Mouse (Mus musculus): ENCODE data around the gene Lrpprc. TPM values are rescaled to one million over a fixed set of nuclear protein-coding genes. Genes with fewer than 3 reads are reported as not detected.

Gene Lrpprc
- polyA plus RNA-seq, 1 experiment from 2014 or later: 15.3 TPM

GRCm38 (mm10) chr17:84778477-84778978 is 12.1 kb downstream of the Lrpprc start:
- no peak overlapping the region for H3K4me2 ChIP-seq (replicated peaks; ENCODE audit: low read depth)
- no peak overlapping the region for H3K9ac ChIP-seq (ENCODE audit: low read depth, low read length)
- H3K27me3 ChIP-seq (replicated peaks; ENCODE audit: control insufficient read depth, insufficient read depth, low read length): no peaks in the 10 kb centered on the region
- no peaks in the 10 kb centered on the region for H3K9me3 ChIP-seq (ENCODE audit: control insufficient read depth)
- peaks cover 36% of the 10 kb centered on the region for H3K36me3 ChIP-seq (ENCODE audit: control insufficient read depth, insufficient read depth)
- 61% methylated on average over 7 of the region's 7 CpGs for WGBS
- no peak overlapping the region for H3K4me3 ChIP-seq (ENCODE audit: low read depth, low read length)
- no peak for ATAC-seq
- H3K4me1 ChIP-seq (replicated peaks; ENCODE audit: control insufficient read depth, insufficient read depth, low read length): no peaks in the 10 kb centered on the region; the same call in 1 of the 2 replicates
- H3K27ac ChIP-seq (ENCODE audit: low read depth, low read length): no peak overlapping the region
- TF ChIP-seq CTCF (IDR thresholded peaks at IDR 0.05; ENCODE audit: low read depth): no peak

DNA sequence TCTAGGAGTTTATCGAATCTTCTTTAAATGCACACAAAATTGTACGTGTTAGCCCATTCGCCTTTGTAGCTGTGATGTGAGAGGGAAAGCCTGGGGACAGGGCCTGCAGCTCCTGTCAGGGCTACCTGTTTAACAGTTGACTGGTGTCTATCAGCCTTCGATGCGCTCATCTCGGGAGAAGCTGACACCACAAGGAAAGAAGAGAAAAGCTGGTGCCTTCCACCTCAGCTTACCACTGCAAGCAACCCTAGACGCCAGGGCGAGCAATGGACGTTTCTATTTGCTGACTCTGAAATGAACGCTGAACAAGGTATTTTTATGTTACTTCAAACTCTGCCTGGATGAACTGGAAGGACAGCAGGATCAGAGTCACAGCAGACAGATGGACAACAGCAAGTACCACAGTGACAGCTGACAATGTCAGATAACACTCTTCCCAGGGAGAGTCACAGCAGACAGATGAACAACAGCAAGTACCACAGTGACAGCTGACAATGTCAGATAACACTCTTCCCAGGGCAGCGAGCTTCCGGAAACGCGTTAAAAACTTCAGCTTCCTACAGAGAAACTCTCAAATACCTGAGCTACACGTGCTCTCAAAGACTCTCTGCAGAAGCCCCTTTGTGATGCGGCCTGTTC is 14.1 kb downstream of the Lrpprc start:
- WGBS: 72% methylated on average over 16 of the region's 16 CpGs

GRCm38 (mm10) chr17:84775291-84775690 is 15.3 kb downstream of the Lrpprc start:
- Histone ChIP-seq H3K9me3 (ENCODE audit: control insufficient read depth) (no peaks in the 10 kb centered on the region), H3K4me2 (replicated peaks; ENCODE audit: low read depth) (no peak overlapping the region), H3K27ac (ENCODE audit: low read depth, low read length) (no peak overlapping the region), H3K9ac (ENCODE audit: low read depth, low read length) (no peak overlapping the region), H3K27me3 (replicated peaks; ENCODE audit: control insufficient read depth, insufficient read depth, low read length) (no peaks in the 10 kb centered on the region), H3K4me3 (ENCODE audit: low read depth, low read length) (no peak overlapping the region), H3K36me3 (ENCODE audit: control insufficient read depth, insufficient read depth) (peaks cover 40% of the 10 kb centered on the region), H3K4me1 (replicated peaks; ENCODE audit: control insufficient read depth, insufficient read depth, low read length) (no peaks in the 10 kb centered on the region; the same call in 1 of the 2 replicates)
- TF ChIP-seq CTCF (IDR thresholded peaks at IDR 0.05; ENCODE audit: low read depth): no peak
- 92% methylated on average over 10 of the region's 10 CpGs for WGBS
- no peak for ATAC-seq

More for the DNA sequence above, 14.1 kb downstream of the Lrpprc start:
- Histone ChIP-seq H3K9me3 (ENCODE audit: control insufficient read depth) (no peaks in the 10 kb centered on the region), H3K27ac (ENCODE audit: low read depth, low read length) (no peak overlapping the region), H3K9ac (ENCODE audit: low read depth, low read length) (no peak overlapping the region), H3K27me3 (replicated peaks; ENCODE audit: control insufficient read depth, insufficient read depth, low read length) (no peaks in the 10 kb centered on the region), H3K4me3 (ENCODE audit: low read depth, low read length) (no peak overlapping the region), H3K4me2 (replicated peaks; ENCODE audit: low read depth) (no peak overlapping the region), H3K36me3 (ENCODE audit: control insufficient read depth, insufficient read depth) (peaks cover 38% of the 10 kb centered on the region), H3K4me1 (replicated peaks; ENCODE audit: control insufficient read depth, insufficient read depth, low read length) (no peaks in the 10 kb centered on the region; the same call in 1 of the 2 replicates)
- no peak for TF ChIP-seq CTCF (IDR thresholded peaks at IDR 0.05; ENCODE audit: low read depth)
- no peak for ATAC-seq

- Histone ChIP-seq H3K4me1 (replicated peaks; ENCODE audit: control insufficient read depth, insufficient read depth, low read length) (no peaks in the 10 kb centered on the region), H3K4me2 (replicated peaks; ENCODE audit: low read depth) (no peak overlapping the region), H3K9me3 (ENCODE audit: control insufficient read depth) (no peaks in the 10 kb centered on the region), H3K4me3 (ENCODE audit: low read depth, low read length) (no peak overlapping the region), H3K27me3 (replicated peaks; ENCODE audit: control insufficient read depth, insufficient read depth, low read length) (no peaks in the 10 kb centered on the region), H3K27ac (ENCODE audit: low read depth, low read length) (no peak overlapping the region), H3K9ac (ENCODE audit: low read depth, low read length) (no peak overlapping the region), H3K36me3 (ENCODE audit: control insufficient read depth, insufficient read depth) (peaks cover 66% of the 10 kb centered on the region)
- WGBS: 92% methylated on average over 9 of the region's 9 CpGs
- no peak for TF ChIP-seq CTCF (IDR thresholded peaks at IDR 0.05; ENCODE audit: low read depth)
- no peak for ATAC-seq
Observed at GRCm38 (mm10) chr17:84771882-84772281, 18.7 kb downstream of the Lrpprc start.

GRCm38 (mm10) chr17:84758971-84759370 is 31.6 kb downstream of the Lrpprc start:
- Histone ChIP-seq H3K9ac (ENCODE audit: low read depth, low read length) (no peak overlapping the region), H3K27me3 (replicated peaks; ENCODE audit: control insufficient read depth, insufficient read depth, low read length) (no peaks in the 10 kb centered on the region), H3K36me3 (ENCODE audit: control insufficient read depth, insufficient read depth) (peaks cover 34% of the 10 kb centered on the region), H3K4me2 (replicated peaks; ENCODE audit: low read depth) (no peak overlapping the region), H3K9me3 (ENCODE audit: control insufficient read depth) (no peaks in the 10 kb centered on the region), H3K4me1 (replicated peaks; ENCODE audit: control insufficient read depth, insufficient read depth, low read length) (0 out of 2 replicates have a peak, but pooled peaks cover 4% of the 10 kb centered on the region), H3K27ac (ENCODE audit: low read depth, low read length) (no peak overlapping the region), H3K4me3 (ENCODE audit: low read depth, low read length) (no peak overlapping the region)
- ATAC-seq: no peak
- TF ChIP-seq CTCF (IDR thresholded peaks at IDR 0.05; ENCODE audit: low read depth): no peak
- WGBS: 91% methylated on average over 8 of the region's 8 CpGs

- Histone ChIP-seq H3K27me3 (replicated peaks; ENCODE audit: control insufficient read depth, insufficient read depth, low read length) (no peaks in the 10 kb centered on the region), H3K36me3 (ENCODE audit: control insufficient read depth, insufficient read depth) (peaks cover 32% of the 10 kb centered on the region), H3K4me3 (ENCODE audit: low read depth, low read length) (no peak overlapping the region), H3K4me2 (replicated peaks; ENCODE audit: low read depth) (no peak overlapping the region), H3K27ac (ENCODE audit: low read depth, low read length) (no peak overlapping the region), H3K9me3 (ENCODE audit: control insufficient read depth) (no peaks in the 10 kb centered on the region), H3K9ac (ENCODE audit: low read depth, low read length) (no peak overlapping the region), H3K4me1 (replicated peaks; ENCODE audit: control insufficient read depth, insufficient read depth, low read length) (0 out of 2 replicates have a peak, but pooled peaks cover 4% of the 10 kb centered on the region)
- WGBS: 46% methylated on average over 10 of the region's 10 CpGs
- no peak for ATAC-seq
- TF ChIP-seq CTCF (IDR thresholded peaks at IDR 0.05; ENCODE audit: low read depth): no peak
Observed at GRCm38 (mm10) chr17:84758374-84758773, 32.2 kb downstream of the Lrpprc start.

All from intestine, postnatal 0 days (tissue).